Mouse (Mus musculus): ENCODE measurements around the gene Rbms1. TPM values are rescaled to one million over a fixed set of nuclear protein-coding genes. Genes with fewer than 3 reads are reported as not detected.

Rbms1 gene
- polyA plus RNA-seq, 1 experiment = 252 TPM

DNA sequence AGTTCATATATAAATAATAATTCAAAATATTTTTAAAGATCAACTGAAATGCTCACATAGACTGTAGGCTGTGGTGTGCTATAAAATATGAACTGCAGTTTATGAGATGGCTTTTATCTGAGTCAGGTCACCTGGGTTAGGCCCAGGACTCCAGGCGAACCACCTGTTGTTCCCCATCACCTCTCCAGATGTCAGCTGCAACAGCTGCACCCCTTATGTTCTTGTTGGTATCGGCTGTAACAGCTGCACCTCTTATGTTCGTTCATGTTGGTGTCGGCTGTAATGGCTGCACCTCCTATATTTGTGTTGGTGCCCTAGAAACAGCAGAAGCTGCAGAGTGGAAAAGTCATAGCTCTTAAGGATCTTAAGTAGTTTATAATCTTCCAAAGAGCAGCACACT, 252.7 kb downstream of the Rbms1 start:
- DNase-seq = no peak
- 76% methylated on average over 4 of the region's 4 CpGs for WGBS
- Histone ChIP-seq H3K4me1 (ENCODE audit: control insufficient read depth, insufficient read depth, low read length) (peaks cover 16% of the 10 kb centered on the region), H3K4me3 (replicated peaks; ENCODE audit: extremely low read depth, low read depth, low read length) (no peak overlapping the region)
- TF ChIP-seq POLR2A (IDR thresholded peaks at IDR 0.05; ENCODE audit: borderline replicate concordance, extremely low read depth, low read depth, low read length) = no peak
- no peak for TF ChIP-seq CTCF (IDR thresholded peaks at IDR 0.05; ENCODE audit: insufficient read depth, low read length)

DNA sequence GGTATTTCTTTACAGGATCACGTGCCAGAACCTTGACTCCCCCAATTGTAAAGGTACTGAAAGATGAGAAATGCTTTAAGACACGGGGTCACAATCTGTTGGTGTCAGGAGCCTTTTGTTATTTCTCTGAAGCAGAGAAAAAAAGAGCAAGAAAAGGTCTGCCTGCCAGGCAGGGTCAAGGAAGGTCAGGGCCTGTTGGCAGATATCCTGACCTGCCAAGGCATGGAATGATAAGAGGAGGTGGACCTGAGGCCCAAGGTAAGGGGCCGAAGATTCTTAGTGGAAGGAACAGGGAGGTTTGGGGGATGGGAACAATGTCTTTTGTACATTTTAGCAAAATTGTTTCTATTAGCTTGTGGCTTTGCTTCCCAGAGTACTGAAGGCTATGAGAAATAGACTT, 254.3 kb downstream of the Rbms1 start:
- WGBS = 35% methylated on average over 3 of the region's 3 CpGs
- no peak for DNase-seq
- no peak overlapping the region for H3K4me3 ChIP-seq (replicated peaks; ENCODE audit: extremely low read depth, low read depth, low read length)
- H3K4me1 ChIP-seq (ENCODE audit: control insufficient read depth, insufficient read depth, low read length) = peaks cover 13% of the 10 kb centered on the region
- TF ChIP-seq CTCF (IDR thresholded peaks at IDR 0.05; ENCODE audit: insufficient read depth, low read length) (no peak), POLR2A (IDR thresholded peaks at IDR 0.05; ENCODE audit: borderline replicate concordance, extremely low read depth, low read depth, low read length) (no peak)

DNA sequence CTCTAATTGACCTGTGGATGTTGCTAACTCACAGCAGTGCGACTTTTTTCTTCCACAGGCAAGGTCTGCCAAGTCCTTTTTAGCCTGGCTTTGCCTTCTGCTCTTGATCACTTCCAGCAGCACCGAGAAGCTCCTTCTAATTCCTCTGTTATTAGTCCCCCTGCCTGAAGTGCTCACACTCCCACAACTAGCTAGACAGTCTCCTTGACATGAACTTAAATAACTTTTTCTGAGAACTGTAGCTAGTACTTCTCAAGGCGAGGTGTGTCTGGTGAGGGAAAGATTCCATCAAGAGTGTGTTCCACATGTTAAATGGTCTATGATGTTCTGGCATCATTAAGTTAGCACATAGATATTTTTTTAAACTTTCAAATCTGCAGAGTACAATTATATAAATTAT, 256.1 kb downstream of the Rbms1 start:
- H3K4me3 ChIP-seq (replicated peaks; ENCODE audit: extremely low read depth, low read depth, low read length) = no peak overlapping the region
- TF ChIP-seq CTCF (IDR thresholded peaks at IDR 0.05; ENCODE audit: insufficient read depth, low read length) (no peak), POLR2A (IDR thresholded peaks at IDR 0.05; ENCODE audit: borderline replicate concordance, extremely low read depth, low read depth, low read length) (no peak)
- 61% methylated on average over 3 of the region's 3 CpGs for WGBS
- DNase-seq = no peak
- H3K4me1 ChIP-seq (ENCODE audit: control insufficient read depth, insufficient read depth, low read length) = peaks cover 14% of the 10 kb centered on the region

DNA sequence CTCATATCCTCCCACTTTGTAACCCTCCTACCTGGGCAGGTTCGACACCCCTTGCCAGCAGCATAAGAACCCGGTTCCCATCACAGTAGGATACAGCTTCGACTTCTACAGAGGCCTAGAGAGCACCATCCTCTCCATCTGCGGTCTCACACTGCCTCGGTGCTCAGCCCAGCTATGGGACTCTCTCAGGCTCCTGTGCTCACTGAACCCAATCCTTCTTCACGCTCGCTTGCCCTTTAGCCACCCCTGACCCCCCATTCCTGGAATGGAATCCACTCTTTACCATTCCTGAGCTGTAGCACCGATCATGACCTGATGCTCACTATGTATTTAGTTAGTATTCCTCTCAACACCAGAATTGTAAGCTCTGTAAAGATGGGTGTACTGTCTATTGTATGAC, 257.6 kb downstream of the Rbms1 start:
- DNase-seq = no peak

DNA sequence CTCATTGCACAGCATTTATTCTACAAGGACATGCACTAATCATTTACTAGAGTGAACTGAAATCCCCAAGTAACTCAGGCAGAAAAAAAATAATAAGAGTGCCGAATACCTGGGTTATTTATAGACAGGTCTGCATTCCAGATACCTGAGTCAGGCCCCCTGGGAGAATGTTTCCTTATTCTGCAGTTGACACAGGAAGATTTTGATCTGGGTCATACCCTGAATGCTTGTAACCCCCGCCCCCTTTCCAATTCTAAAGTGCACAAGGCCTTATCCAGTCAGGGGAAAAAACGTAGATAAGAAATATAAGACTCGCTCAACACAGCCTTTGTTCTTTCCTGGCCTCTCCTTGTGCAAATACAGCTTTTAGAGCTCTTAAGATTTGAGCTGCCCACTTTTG, 259.7 kb downstream of the Rbms1 start:
- WGBS = 53% methylated on average over 4 of the region's 4 CpGs
- TF ChIP-seq POLR2A (IDR thresholded peaks at IDR 0.05; ENCODE audit: borderline replicate concordance, extremely low read depth, low read depth, low read length) = no peak
- TF ChIP-seq CTCF (IDR thresholded peaks at IDR 0.05; ENCODE audit: insufficient read depth, low read length) = no peak
- no peak overlapping the region for H3K4me3 ChIP-seq (replicated peaks; ENCODE audit: extremely low read depth, low read depth, low read length)
- peaks cover 10% of the 10 kb centered on the region for H3K4me1 ChIP-seq (ENCODE audit: control insufficient read depth, insufficient read depth, low read length)
- peak; percentile 40 for DNase-seq

More for the DNA sequence above, 257.6 kb downstream of the Rbms1 start:
- Histone ChIP-seq H3K4me1 (ENCODE audit: control insufficient read depth, insufficient read depth, low read length) (peaks cover 6% of the 10 kb centered on the region), H3K4me3 (replicated peaks; ENCODE audit: extremely low read depth, low read depth, low read length) (no peak overlapping the region)
- no peak for TF ChIP-seq CTCF (IDR thresholded peaks at IDR 0.05; ENCODE audit: insufficient read depth, low read length)
- no peak for TF ChIP-seq POLR2A (IDR thresholded peaks at IDR 0.05; ENCODE audit: borderline replicate concordance, extremely low read depth, low read depth, low read length)
- WGBS = 94% methylated on average over 8 of the region's 8 CpGs

DNA sequence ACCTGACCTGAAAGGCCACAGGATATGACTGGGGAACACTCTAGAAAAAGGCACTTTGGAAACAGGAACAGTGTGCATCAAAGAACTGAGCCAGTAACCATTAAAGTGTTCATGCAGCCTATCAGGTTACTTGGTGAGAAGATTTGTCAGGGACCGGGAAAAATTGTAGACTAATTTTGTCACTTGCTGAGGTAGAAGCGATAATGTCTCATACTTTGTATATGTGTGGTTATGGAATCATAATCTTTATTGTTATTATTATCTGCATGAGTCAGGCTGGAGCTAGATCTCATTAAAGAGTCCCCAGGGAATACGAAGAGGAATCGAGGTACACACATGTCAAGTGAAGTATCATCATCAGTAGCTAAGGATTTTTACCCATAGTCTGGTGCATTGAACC, 262.0 kb downstream of the Rbms1 start:
- WGBS = 85% methylated on average over 4 of the region's 4 CpGs
- Histone ChIP-seq H3K4me3 (replicated peaks; ENCODE audit: extremely low read depth, low read depth, low read length) (no peak overlapping the region), H3K4me1 (ENCODE audit: control insufficient read depth, insufficient read depth, low read length) (peaks cover 9% of the 10 kb centered on the region)
- DNase-seq = no peak
- no peak for TF ChIP-seq CTCF (IDR thresholded peaks at IDR 0.05; ENCODE audit: insufficient read depth, low read length)
- no peak for TF ChIP-seq POLR2A (IDR thresholded peaks at IDR 0.05; ENCODE audit: borderline replicate concordance, extremely low read depth, low read depth, low read length)

Other genes starting within 250 kb of the Rbms1 start
- gene Itgb6, start 240.5 kb downstream of the Rbms1 start, polyA plus RNA-seq (2012; rRNA removed) = 22.8 and 28.9 TPM in 2 replicates